Mouse (Mus musculus) 416B (cell line): ENCODE results near the gene Mtrf1l.

Source experiments
- DNase-seq: peaks from one replicate; pipeline ENCODE4 v3.0.0; 2011; ENCODE audit warnings: low read depth

The Mtrf1l gene

GRCm38 (mm10) chr10:5804691-5805156 is 19.0 kb downstream of the Mtrf1l start:
- DNase-seq, result peak; percentile 54

- DNase-seq, result peak; percentile 24
Observed at GRCm38 (mm10) chr10:5803739-5804138, 20.0 kb downstream of the Mtrf1l start.

- DNase-seq, result peak; percentile 44
Observed at GRCm38 (mm10) chr10:5802866-5803265, 20.8 kb downstream of the Mtrf1l start.

GRCm38 (mm10) chr10:5800490-5800889 is 23.2 kb downstream of the Mtrf1l start:
- peak; percentile 75 for DNase-seq

- DNase-seq, result peak; percentile 25
Observed at GRCm38 (mm10) chr10:5798069-5798468, 25.6 kb downstream of the Mtrf1l start.

DNA sequence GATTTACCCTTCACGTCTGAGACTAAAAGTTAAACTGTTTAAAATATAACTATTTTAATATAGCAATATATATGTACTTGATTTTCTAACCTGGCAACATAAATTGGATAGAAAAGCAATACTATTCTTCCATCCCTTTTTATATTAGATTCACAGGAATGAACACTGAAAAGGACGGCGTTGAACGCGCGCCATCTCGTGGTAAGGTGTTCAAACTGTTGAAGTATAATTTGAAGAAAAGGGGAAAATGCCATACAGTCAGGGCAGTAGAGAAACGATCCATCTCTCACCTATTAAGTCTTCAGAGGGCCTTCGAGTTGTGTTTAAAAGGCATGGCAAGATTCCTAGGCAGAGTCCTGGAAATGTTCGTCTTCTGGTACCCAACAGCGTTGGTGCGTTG is 33.1 kb downstream of the Mtrf1l start:
- peak; percentile 52 for DNase-seq

- DNase-seq, result peak; percentile 69
Observed at GRCm38 (mm10) chr10:5786923-5787322, 36.8 kb downstream of the Mtrf1l start.
